Mouse (Mus musculus) ES-E14 (cell line): ENCODE results near the gene Lipc.

Source experiments
- CHD2 ChIP-seq: IDR thresholded peaks from 2 replicates; pipeline ENCODE4 v1.6.1; 2014; ENCODE audit warnings: mild to moderate bottlenecking, low read depth, low read length, inconsistent platforms
- ZC3H11A ChIP-seq: IDR thresholded peaks from 2 replicates; pipeline ENCODE4 v1.6.1; 2012; ENCODE audit warnings: low read depth, mild to moderate bottlenecking, inconsistent platforms, low read length, borderline replicate concordance
- ZNF384 ChIP-seq: IDR thresholded peaks from 2 replicates; pipeline ENCODE4 v1.6.1; 2012; ENCODE audit warnings: low read depth, low read length, inconsistent platforms

DNA sequence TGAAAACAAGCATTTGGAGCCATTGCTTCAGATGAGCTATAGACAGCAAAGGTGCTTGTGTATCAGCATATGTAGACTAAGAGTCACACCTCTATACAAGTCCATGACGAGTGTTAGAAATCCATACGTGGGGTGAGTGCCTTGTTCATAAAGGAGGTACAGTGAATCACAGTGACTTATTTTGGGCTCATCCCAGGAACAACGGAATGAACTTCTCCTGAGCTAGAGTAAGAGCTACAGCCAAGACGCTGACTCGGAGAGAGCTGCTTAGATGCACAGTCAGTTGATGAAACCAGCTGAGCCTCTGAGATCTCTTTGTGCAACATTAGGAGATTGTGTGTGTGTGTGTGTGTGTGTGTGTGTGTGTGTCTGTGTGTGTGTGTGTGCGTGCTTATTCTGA, 13.9 kb downstream of the Lipc start:
- TF ChIP-seq ZC3H11A = no peak
- TF ChIP-seq CHD2 = no peak
- TF ChIP-seq ZNF384 = no peak
